Mouse (Mus musculus) neutrophil, adult 83 days (primary cell): Measurements from ENCODE around the gene Stxbp1. TPM values are rescaled to one million over a fixed set of nuclear protein-coding genes. Genes with fewer than 3 reads are reported as not detected.

ENCODE experiments used
- total RNA-seq, 2 experiments: library from RNA; stranded (reverse); gene quantifications; one replicate each; pipeline ENCODE4 v1.2.4; 2023

Stxbp1 gene
- total RNA-seq: 1 to 10 TPM in 1 of 2 experiments, under 1 TPM in 1; 0.86 to 1.3 TPM

DNA sequence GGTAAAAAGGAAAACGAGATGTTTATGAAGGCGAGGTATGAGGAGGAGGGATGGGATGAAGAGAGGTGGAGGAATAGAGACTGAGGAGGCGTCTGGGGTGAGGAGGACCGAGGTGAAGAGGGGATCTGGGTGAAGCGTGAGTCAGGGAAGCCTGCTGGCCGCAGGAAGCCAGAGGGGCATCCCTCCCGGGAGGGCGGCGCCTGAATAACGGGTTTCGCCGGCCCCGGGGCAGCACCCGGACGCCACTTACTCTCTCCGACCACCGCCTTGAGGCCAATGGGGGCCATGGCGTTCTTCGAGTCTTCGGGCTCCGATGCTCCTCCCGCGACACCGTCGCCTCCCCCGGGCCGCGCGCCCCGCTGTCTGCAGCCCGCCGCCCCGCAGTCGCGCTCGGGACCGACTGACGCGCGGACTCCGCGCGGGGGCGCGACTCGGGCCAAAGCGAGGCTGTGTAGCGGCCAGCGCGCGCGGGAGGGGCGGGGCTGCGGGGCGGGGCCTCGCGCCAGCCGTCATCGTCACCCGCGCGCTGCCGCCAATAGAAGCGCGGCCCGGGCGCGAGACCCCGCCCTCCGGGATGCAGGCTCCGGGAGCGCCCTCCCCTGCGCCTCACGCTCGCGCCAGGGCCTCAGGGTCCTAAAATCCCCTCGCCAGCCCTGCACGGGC is at the start of gene Stxbp1:
Gene Stxbp1 (minus strand): TSS at position 441 of the 663 bp plus-strand sequence.

DNA sequence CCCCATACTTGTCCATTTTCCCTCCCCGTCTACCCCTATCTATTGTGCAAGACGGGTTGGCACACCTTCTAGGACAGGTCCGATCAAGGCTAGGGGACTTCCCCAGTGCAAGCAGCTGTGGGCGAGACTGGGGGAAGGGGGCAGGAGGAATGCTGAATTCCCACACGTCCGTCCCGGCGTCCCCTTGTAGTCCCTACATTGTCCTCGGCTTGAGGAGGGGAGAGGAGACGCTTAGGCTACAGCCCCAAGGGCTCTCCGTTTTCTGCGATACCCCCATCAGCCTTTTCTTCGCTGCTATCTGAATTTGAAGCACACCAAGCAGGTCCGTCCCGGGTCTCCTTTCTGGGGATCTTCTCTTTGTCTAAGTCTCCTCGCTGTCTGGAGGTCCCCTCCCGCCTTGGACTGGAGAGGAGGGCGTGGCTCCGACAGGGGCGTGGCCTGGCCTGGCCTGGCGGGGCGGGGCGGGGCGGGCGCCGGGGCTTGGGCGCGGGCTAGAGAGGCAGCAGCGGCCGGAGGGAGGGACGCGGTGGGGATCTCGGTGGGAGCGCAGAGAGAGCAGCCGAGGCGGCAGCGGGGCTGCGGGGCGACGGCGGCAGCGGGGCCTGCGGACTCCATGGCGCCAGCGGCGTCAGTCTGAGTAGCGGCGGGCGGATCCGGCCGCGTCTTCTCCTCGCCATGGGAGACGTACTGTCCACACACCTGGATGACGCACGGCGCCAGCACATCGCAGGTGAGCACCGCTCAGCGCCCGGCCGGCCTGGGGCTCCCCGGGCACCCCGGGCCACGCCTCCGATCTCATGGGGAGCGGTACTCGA is 28.8 kb upstream of the Stxbp1 start, which contains the start of gene Fam129b:
Gene Fam129b (plus strand): TSS at position 440 of the 815 bp plus-strand sequence.

DNA sequence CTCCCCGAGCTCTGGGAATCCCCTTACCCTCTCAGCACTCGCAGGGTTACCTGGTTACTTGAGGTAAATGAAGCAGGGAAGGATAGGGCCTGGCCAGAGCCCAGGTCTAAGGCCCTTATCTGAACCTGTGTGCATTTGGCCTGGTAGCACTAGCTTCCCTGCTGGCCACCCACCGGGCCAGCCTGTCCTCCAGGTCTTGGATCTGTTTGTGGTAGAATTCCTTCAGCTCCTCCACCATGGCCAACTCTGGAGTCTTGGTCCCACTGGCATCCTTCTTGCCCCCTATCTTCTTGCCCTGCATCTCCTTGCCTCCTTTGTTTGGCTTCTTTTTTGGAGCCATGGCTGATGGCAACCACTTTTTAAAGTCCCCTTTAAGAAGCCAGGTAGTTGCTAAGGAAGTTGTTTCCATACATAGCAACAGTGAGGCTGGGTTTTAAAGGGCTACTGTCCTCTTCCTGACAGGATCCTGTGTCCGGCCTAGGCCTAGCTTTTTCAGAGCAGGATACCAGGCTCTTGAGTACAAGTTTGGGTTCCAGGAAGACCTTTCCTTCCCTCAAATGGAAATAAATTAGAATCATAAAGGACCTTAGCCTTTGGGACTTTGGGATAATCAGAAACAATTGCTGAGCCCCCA is 62.9 kb downstream of the Stxbp1 start, which contains the start of gene Cfap157:
Gene Cfap157 (minus strand): TSS at position 381 of the 634 bp plus-strand sequence.

DNA sequence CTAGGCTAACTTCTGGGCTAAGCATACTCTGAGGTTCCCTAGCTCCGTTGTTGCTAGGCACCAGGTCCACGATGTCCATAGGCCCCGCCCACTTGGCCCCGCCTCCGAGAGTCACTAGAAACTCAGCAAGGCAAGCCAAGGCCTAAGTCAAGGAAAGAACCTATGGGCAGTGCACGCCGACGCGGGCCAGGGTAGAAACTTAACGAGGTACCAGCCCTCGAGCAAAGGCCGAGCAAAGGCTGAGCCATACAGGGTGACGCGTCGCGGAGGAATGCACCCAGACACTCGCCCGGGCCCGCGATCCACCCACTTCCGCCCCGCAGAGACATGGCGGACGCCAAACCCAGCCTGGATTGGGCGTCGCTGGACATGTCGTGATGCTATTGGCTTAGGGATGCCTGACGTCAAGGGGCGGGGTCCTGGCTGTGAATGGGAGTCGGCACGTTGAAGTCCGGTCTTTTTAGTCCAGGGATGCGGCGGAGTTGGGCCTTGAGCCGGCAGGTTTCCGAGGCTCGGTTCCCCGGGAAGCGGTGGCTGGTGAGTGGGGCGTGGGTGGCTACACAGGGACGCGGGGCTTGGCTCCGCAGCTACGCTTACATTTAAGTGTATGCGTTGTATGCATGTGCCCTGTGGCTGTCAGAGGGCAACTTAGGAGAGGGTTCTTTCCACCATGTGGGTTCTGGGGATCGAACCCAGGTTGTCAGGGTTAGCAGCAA is 71.5 kb downstream of the Stxbp1 start, which contains the start of the genes Ttc16 and Ptrh1:
Gene Ttc16 (minus strand): TSS at position 275 of the 716 bp plus-strand sequence.
Gene Ptrh1 (plus strand): TSS at position 428 of the 716 bp plus-strand sequence.

DNA sequence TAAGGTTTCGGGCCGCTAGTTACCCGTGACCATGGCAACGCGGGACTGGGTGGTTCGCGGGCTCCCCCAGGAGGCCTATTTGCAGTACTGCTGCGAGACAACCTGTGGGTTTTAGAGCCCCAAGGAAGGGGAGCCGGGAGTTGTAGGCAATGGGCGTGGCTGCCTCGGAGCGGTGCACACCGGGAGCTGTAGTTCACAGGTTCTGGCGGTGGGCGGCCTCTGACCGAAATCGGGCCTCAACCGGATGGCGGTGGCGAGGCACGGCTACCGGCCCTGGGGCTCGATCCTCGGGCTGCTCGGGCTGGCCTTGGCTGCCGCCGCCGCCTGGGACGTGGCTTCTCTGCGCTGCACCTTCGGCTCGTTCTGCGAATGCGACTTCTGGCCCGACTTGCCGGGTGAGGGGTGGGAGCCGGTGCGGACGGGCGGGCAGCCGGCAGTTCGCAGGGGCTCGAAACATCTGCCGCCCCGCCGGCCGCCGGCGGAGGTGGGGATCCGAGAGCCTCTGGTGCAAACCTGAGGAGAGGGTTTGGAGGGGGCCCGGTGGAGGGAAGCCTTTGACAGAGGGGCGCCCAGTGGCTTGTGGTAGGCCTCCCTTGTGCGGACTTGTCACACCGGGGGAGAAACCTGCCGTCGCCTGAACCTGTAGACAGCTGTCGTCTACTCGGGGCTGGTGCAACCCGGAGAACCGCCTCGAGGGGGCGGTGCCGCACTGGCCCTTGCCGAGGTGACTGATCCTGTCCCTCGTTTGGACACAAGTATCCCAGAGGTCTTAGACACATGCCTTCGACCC is 89.8 kb downstream of the Stxbp1 start, which contains the start of gene Tor2a:
Gene Tor2a (plus strand): TSS at position 179 of the 790 bp plus-strand sequence.

DNA sequence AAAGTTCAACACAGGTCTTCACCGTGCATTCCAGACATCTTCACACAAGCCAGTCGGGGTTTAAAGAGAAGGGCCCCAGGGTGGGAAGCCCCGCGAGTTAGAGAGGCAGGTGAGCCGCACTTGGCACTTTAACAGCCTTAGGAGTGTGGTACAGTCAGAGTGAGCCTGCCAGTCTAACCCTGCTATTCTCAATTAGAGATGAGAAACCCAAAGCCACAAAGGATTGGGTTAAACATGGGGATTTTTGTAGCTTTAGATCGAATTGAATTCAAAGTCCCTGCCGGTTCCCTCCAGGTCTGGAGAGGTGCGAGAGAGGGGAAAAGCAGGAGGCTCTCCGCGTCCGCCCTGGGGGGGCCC is 106.2 kb downstream of the Stxbp1 start, which contains the start of gene 6330409D20Rik:
Gene 6330409D20Rik (minus strand): TSS at position 101 of the 357 bp plus-strand sequence.

Other genes with a start within 250 kb of the Stxbp1 start
- 10 to 100 TPM; 14.3 to 19.2 TPM for gene St6galnac6, start 247.5 kb downstream of the Stxbp1 start, total RNA-seq
- gene Ak1, start 225.5 kb downstream of the Stxbp1 start, total RNA-seq: under 1 TPM; 0.59 to 0.71 TPM
- 10 to 100 TPM; 11.2 to 14.1 TPM for gene Eng, start 200.7 kb downstream of the Stxbp1 start, total RNA-seq
- 10 to 100 TPM in 1 of 2 experiments, 1 to 10 TPM in 1; 8.6 to 14.7 TPM for gene Fpgs, start 143.1 kb downstream of the Stxbp1 start, total RNA-seq
- gene Cdk9, start 134.2 kb downstream of the Stxbp1 start, total RNA-seq: 100 to 1,000 TPM; 122 to 147 TPM
- 100 to 1,000 TPM; 210 to 224 TPM for gene Sh2d3c, start 126.2 kb downstream of the Stxbp1 start, total RNA-seq
- not detected for gene 6330409D20Rik, start 106.2 kb downstream of the Stxbp1 start, total RNA-seq
- gene Tor2a, start 90.0 kb downstream of the Stxbp1 start, total RNA-seq: 10 to 100 TPM; 17.1 to 21.4 TPM
- not detected for gene Ttc16, start 71.6 kb downstream of the Stxbp1 start, total RNA-seq
- gene Ptrh1, start 71.5 kb downstream of the Stxbp1 start, total RNA-seq: 1 to 10 TPM; 1.7 TPM
- not detected for gene Cfap157, start 62.8 kb downstream of the Stxbp1 start, total RNA-seq
- 10 to 100 TPM; 20.2 to 26.0 TPM for gene Fam129b, start 28.9 kb upstream of the Stxbp1 start, total RNA-seq
- 100 to 1,000 TPM; 152 to 181 TPM for gene Rpl12, start 114.3 kb upstream of the Stxbp1 start, total RNA-seq
- 10 to 100 TPM; 25.7 to 38.1 TPM for gene Lrsam1, start 114.4 kb upstream of the Stxbp1 start, total RNA-seq
- 1 to 10 TPM; 4.5 to 8.4 TPM for gene Slc2a8, start 134.8 kb upstream of the Stxbp1 start, total RNA-seq